Mouse (Mus musculus): ENCODE results near the gene Slc1a3. TPM values are rescaled to one million over a fixed set of nuclear protein-coding genes. Genes with fewer than 3 reads are reported as not detected.

Gene Slc1a3
- polyA plus RNA-seq, 1 experiment = 23.1 TPM

DNA sequence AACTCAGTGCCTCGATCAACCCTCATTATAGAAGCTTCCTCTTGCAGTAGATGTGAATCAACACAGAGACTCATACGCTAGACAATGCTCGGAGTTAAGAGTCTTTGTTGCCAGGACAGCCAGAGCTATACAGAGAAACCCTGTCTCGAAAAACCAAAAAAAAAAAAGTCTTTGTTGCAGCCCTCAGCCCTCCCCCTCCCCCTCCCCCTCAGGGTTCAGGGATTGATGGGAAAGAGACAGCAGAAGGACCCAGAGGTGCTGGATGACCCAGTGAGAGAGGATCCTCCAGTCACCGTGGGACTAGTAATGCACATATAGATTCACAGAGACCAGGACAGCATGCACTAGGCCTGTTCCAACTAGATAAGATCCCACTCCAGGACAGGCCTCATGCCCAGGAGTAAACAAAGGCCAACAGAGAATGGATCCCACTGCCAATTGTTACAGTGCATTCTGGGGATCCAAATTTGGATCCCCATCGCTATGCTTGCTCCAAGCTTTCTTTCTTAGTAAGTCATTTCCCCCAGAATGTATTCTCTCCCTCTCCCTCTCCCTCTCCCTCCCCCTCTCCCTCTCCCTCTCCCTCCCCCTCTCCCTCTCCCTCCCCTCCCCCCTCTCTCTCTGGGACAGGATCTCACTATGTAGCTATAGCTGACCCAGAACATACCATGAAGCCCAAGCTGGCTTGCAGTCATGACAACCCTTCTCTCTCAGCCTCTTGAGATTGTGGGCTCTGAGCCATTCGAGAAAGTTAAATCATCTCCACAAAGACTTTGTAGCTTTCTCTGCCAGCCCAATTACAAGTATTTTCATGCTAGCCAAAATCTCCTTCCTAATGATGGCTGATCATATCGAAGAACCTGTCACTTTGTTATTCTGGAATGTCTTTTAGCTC, 52.2 kb downstream of the Slc1a3 start:
- no peaks in the 10 kb centered on the region; the same call in 1 of the 2 replicates for H3K27me3 ChIP-seq (ENCODE audit: control insufficient read depth, insufficient read depth, low read length)
- DNase-seq = no peak
- H3K27ac ChIP-seq (ENCODE audit: control insufficient read depth, insufficient read depth, low read length) = no peak overlapping the region
- 85% methylated on average over 8 of the region's 8 CpGs for WGBS
- H3K36me3 ChIP-seq (ENCODE audit: control insufficient read depth, insufficient read depth, low read length) = no peaks in the 10 kb centered on the region
- no peaks in the 10 kb centered on the region for H3K4me1 ChIP-seq (replicated peaks; ENCODE audit: control insufficient read depth, insufficient read depth, low read length)
- no peak overlapping the region for H3K4me3 ChIP-seq (ENCODE audit: control insufficient read depth, insufficient read depth, low read length)
- TF ChIP-seq POLR2A (IDR thresholded peaks at IDR 0.05; ENCODE audit: control insufficient read depth, extremely low read depth, insufficient read depth, low read length, poor library complexity) (no peak), CTCF (IDR thresholded peaks at IDR 0.05; ENCODE audit: borderline replicate concordance, control insufficient read depth, extremely low read depth, insufficient read depth, low read length, poor library complexity) (no peak)

DNA sequence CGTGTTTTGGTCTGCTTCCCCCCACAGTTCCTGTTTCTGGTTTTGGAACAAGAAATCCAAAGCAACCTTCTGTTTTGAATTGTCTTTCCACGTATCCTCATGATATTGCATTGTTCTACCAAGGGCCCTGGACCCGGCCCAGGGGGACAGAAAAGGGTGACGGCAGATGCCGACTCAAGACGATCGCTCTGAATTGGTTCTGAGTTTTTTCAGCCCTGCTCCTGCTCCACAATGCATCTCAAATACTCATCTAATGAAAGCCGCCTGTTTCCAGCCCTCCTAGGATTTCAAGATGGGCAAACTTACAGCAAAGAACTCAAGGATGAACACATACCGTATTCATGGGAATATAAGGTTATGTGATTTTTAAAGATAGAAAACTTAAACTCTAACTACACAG, 55.3 kb downstream of the Slc1a3 start:
- Histone ChIP-seq H3K27ac (ENCODE audit: control insufficient read depth, insufficient read depth, low read length) (no peak overlapping the region; the same call in 1 of the 2 replicates), H3K4me1 (replicated peaks; ENCODE audit: control insufficient read depth, insufficient read depth, low read length) (no peaks in the 10 kb centered on the region), H3K27me3 (ENCODE audit: control insufficient read depth, insufficient read depth, low read length) (no peaks in the 10 kb centered on the region), H3K4me3 (ENCODE audit: control insufficient read depth, insufficient read depth, low read length) (no peak overlapping the region), H3K36me3 (ENCODE audit: control insufficient read depth, insufficient read depth, low read length) (no peaks in the 10 kb centered on the region)
- DNase-seq = no peak
- 83% methylated on average over 9 of the region's 9 CpGs for WGBS
- no peak for TF ChIP-seq POLR2A (IDR thresholded peaks at IDR 0.05; ENCODE audit: control insufficient read depth, extremely low read depth, insufficient read depth, low read length, poor library complexity)
- TF ChIP-seq CTCF (IDR thresholded peaks at IDR 0.05; ENCODE audit: borderline replicate concordance, control insufficient read depth, extremely low read depth, insufficient read depth, low read length, poor library complexity) = no peak

DNA sequence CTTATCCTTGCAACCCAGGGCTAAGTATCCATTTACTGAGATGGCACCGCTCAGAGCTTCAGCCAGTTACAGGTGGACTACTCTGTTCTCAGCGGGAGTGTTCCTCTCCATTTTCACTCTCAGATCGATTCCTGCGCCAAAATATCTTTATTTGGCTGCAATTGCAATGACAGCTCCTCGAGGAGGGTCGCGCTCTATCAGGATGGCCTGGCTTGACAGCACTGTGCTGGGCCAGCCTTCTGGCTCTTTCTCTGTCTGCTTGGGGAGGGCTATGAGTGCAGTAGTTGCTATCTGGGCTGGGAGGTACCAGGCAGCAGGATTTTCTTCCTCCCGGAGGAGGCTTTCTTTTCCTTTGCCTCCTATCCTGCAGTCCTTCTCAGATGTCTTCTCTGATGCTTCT, 57.9 kb downstream of the Slc1a3 start:
- H3K4me1 ChIP-seq (replicated peaks; ENCODE audit: control insufficient read depth, insufficient read depth, low read length) = no peaks in the 10 kb centered on the region
- no peak for TF ChIP-seq CTCF (IDR thresholded peaks at IDR 0.05; ENCODE audit: borderline replicate concordance, control insufficient read depth, extremely low read depth, insufficient read depth, low read length, poor library complexity)
- TF ChIP-seq POLR2A (IDR thresholded peaks at IDR 0.05; ENCODE audit: control insufficient read depth, extremely low read depth, insufficient read depth, low read length, poor library complexity) = no peak
- 94% methylated on average over 8 of the region's 8 CpGs for WGBS

DNA sequence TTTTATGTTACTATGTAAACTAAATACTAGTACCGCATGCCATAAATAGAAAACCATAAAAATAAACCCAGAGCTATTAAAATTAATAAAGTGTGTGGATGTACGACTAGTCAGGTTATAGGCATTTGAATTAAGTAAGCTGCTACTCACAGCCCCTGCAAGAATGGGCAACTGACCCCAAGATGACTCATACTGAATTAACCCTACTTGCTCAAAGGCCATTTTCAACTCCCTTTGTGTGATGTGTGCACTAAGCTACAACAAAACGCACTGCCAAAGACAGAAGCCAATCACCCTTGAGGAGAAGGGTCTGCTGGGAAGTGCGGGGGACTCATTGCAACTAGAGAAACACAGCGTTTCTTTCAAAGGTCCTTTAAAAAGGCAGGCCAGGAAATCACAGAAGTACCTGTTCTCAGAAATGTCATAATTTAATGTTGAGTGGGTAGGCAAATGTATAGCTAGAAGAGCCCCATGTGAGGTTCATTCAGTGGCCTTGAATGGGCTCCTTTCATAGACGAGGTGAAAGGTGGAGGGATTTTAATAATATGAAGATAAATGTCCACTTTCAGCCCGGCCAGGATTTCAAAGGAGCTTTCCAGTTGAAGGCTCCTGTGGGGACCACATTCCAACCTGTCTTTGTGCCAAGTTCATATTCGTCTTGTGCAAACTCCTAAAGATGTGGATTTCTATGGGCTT, 66.4 kb downstream of the Slc1a3 start:
- Histone ChIP-seq H3K27me3 (ENCODE audit: control insufficient read depth, insufficient read depth, low read length) (no peaks in the 10 kb centered on the region), H3K4me3 (ENCODE audit: control insufficient read depth, insufficient read depth, low read length) (no peak overlapping the region), H3K36me3 (ENCODE audit: control insufficient read depth, insufficient read depth, low read length) (no peaks in the 10 kb centered on the region), H3K4me1 (replicated peaks; ENCODE audit: control insufficient read depth, insufficient read depth, low read length) (no peaks in the 10 kb centered on the region), H3K27ac (ENCODE audit: control insufficient read depth, insufficient read depth, low read length) (no peak overlapping the region)
- no peak for DNase-seq
- 89% methylated on average over 8 of the region's 8 CpGs for WGBS
- TF ChIP-seq POLR2A (IDR thresholded peaks at IDR 0.05; ENCODE audit: control insufficient read depth, extremely low read depth, insufficient read depth, low read length, poor library complexity) (no peak), CTCF (IDR thresholded peaks at IDR 0.05; ENCODE audit: borderline replicate concordance, control insufficient read depth, extremely low read depth, insufficient read depth, low read length, poor library complexity) (no peak)

More for the DNA sequence above, 57.9 kb downstream of the Slc1a3 start:
- H3K4me3 ChIP-seq (ENCODE audit: control insufficient read depth, insufficient read depth, low read length) = no peak overlapping the region
- no peaks in the 10 kb centered on the region for H3K36me3 ChIP-seq (ENCODE audit: control insufficient read depth, insufficient read depth, low read length)
- H3K27ac ChIP-seq (ENCODE audit: control insufficient read depth, insufficient read depth, low read length) = no peak overlapping the region
- no peaks in the 10 kb centered on the region for H3K27me3 ChIP-seq (ENCODE audit: control insufficient read depth, insufficient read depth, low read length)
- no peak for DNase-seq

DNA sequence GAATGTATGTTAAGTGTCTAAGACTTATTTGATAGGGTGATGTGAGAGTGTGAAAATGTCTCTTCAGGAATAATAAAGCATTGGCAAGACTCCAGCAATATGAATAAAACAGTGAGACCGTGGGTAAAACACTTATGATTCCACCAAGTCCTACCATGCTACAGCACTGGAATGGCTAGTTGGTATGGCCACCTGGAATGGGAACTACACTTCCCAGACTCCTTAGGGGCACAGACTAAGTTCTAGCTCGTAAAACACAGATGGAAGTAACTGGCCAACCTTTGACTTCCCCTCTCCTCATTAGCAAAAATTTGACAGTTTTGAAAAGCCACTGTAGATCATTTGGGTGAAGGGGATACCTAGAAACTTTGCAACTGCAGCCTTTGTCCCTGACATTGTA, 70.7 kb downstream of the Slc1a3 start:
- TF ChIP-seq POLR2A (IDR thresholded peaks at IDR 0.05; ENCODE audit: control insufficient read depth, extremely low read depth, insufficient read depth, low read length, poor library complexity) = no peak
- no peak for TF ChIP-seq CTCF (IDR thresholded peaks at IDR 0.05; ENCODE audit: borderline replicate concordance, control insufficient read depth, extremely low read depth, insufficient read depth, low read length, poor library complexity)
- Histone ChIP-seq H3K27ac (ENCODE audit: control insufficient read depth, insufficient read depth, low read length) (no peak overlapping the region), H3K36me3 (ENCODE audit: control insufficient read depth, insufficient read depth, low read length) (no peaks in the 10 kb centered on the region), H3K4me1 (replicated peaks; ENCODE audit: control insufficient read depth, insufficient read depth, low read length) (no peaks in the 10 kb centered on the region), H3K27me3 (ENCODE audit: control insufficient read depth, insufficient read depth, low read length) (no peaks in the 10 kb centered on the region), H3K4me3 (ENCODE audit: control insufficient read depth, insufficient read depth, low read length) (no peak overlapping the region)
- DNase-seq = no peak
- WGBS = 63% methylated on average over 2 of the region's 2 CpGs

DNA sequence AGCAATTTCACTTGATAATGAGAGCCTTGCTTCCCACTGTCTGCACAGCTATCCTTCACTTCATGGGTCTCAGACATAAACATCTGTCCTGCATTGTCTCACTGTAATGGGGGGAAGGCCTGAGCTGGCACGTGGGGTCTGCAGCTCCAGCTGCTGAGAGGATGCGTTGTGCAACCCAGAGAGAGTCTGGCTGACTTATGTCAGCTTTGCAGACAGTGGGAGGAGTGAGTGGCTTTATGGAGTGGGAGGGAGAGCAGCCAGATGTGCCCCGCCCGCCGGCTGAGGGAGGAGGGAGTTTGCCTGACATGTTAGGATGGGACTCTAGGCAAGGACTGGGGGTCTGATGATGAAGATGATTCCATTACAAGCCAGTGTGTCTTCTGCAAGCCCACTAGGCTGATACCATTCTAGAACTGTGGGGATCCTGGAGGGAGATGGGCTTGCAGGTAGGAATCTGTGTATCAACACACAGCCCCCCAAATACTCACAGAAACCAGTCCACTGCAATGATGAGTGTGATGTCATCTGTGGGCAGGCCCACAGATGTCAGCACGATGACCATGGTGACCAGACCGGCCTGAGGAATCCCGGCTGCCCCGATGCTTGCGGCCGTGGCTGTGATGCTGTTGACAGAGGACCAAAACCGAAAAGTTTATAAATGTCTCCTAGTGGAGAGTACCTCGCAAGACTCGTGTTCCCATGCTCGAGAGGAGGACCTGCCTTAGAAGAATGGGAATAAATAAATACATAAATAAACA, 71.8 kb downstream of the Slc1a3 start:
- DNase-seq = no peak
- Histone ChIP-seq H3K36me3 (ENCODE audit: control insufficient read depth, insufficient read depth, low read length) (no peaks in the 10 kb centered on the region), H3K27ac (ENCODE audit: control insufficient read depth, insufficient read depth, low read length) (no peak overlapping the region), H3K4me1 (replicated peaks; ENCODE audit: control insufficient read depth, insufficient read depth, low read length) (no peaks in the 10 kb centered on the region), H3K27me3 (ENCODE audit: control insufficient read depth, insufficient read depth, low read length) (no peaks in the 10 kb centered on the region), H3K4me3 (ENCODE audit: control insufficient read depth, insufficient read depth, low read length) (no peak overlapping the region)
- WGBS = 95% methylated on average over 15 of the region's 15 CpGs
- no peak for TF ChIP-seq POLR2A (IDR thresholded peaks at IDR 0.05; ENCODE audit: control insufficient read depth, extremely low read depth, insufficient read depth, low read length, poor library complexity)
- no peak for TF ChIP-seq CTCF (IDR thresholded peaks at IDR 0.05; ENCODE audit: borderline replicate concordance, control insufficient read depth, extremely low read depth, insufficient read depth, low read length, poor library complexity)
